Mouse (Mus musculus): ENCODE measurements around the gene Cidec.

DNA sequence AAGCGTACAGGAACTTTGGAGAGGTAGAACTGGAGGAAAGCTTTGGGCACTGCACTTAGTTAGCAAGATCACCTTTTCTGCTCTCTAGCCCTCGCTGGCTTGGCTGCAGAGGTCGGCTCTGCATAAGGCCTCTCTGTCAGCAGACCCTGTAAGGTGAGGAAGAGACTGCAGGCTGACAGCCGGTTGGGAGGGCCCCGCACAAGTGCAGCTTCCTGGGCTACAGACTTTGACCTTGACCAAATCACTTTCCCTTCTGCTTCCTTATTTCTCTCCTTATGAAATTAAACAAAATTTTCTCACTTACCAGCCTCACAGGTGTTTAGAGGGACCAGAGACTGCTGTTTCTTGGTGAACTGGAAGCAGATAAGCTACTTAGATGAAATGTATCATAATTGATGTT, 19.4 kb upstream of the Cidec start:
- TF ChIP-seq CTCF (IDR thresholded peaks at IDR 0.05; ENCODE audit: extremely low read depth, insufficient read depth, low read length) (no peak), POLR2A (IDR thresholded peaks at IDR 0.05; ENCODE audit: extremely low read depth, insufficient read depth, low read length) (no peak)
